Mouse (Mus musculus) cerebral cortex, adult 2 months (tissue): Measurements from ENCODE around the gene AI467606.

Experiments
- WGBS: fragments of 180-500 bp; shearing (Covaris S2); methylation state at CpG from one replicate; pipeline ENCODE4 v1.1.7; 2018; 5-methylcytosine and 5-hydroxymethylcytosine counted together

The AI467606 gene

GRCm38 (mm10) chr7:127091114-127091896 is at the start of gene AI467606:
Gene AI467606 (plus strand): TSS chr7:127091359.
- 73% methylated on average over 16 of the region's 16 CpGs for WGBS

- WGBS = under 1% methylated on average over 53 of the region's 53 CpGs
Observed at GRCm38 (mm10) chr7:127041851-127042672, 49.1 kb upstream of the AI467606 start, which contains the start of gene Kif22. Gene Kif22 (minus strand): TSS chr7:127042471.

- 44% methylated on average over 5 of the region's 5 CpGs for WGBS
Observed at GRCm38 (mm10) chr7:127055026-127055585, 36.1 kb upstream of the AI467606 start.

- 89% methylated on average over 6 of the region's 6 CpGs for WGBS
Observed at GRCm38 (mm10) chr7:127065538-127065937, 25.6 kb upstream of the AI467606 start.

- 60% methylated on average over 4 of the region's 4 CpGs for WGBS
Observed at GRCm38 (mm10) chr7:127066317-127066716, 24.8 kb upstream of the AI467606 start.

GRCm38 (mm10) chr7:127070871-127071413 is 20.2 kb upstream of the AI467606 start:
- 81% methylated on average over 4 of the region's 4 CpGs for WGBS

GRCm38 (mm10) chr7:127073221-127073620 is 17.9 kb upstream of the AI467606 start:
- 83% methylated on average over 4 of the region's 4 CpGs for WGBS

- 90% methylated on average over 5 of the region's 5 CpGs for WGBS
Observed at GRCm38 (mm10) chr7:127076188-127076587, 15.0 kb upstream of the AI467606 start.

- WGBS = 81% methylated on average over 3 of the region's 3 CpGs
Observed at GRCm38 (mm10) chr7:127077692-127078091, 13.5 kb upstream of the AI467606 start.

- 85% methylated on average over 3 of the region's 3 CpGs for WGBS
Observed at GRCm38 (mm10) chr7:127080045-127080444, 11.1 kb upstream of the AI467606 start.

GRCm38 (mm10) chr7:127082271-127082670 is 8.9 kb upstream of the AI467606 start:
- WGBS = 81% methylated on average over 8 of the region's 8 CpGs

GRCm38 (mm10) chr7:127082995-127083394 is 8.2 kb upstream of the AI467606 start:
- 77% methylated on average over 2 of the region's 2 CpGs for WGBS

GRCm38 (mm10) chr7:127083689-127084088 is 7.5 kb upstream of the AI467606 start:
- WGBS = 91% methylated on average over 4 of the region's 4 CpGs

GRCm38 (mm10) chr7:127084794-127085193 is 6.4 kb upstream of the AI467606 start:
- 89% methylated on average over 2 of the region's 2 CpGs for WGBS

GRCm38 (mm10) chr7:127085751-127086150 is 5.4 kb upstream of the AI467606 start:
- 93% methylated on average over 6 of the region's 6 CpGs for WGBS

GRCm38 (mm10) chr7:127087278-127088010 is 3.7 kb upstream of the AI467606 start, which contains the start of gene Zg16:
Gene Zg16 (minus strand): TSS chr7:127087328.
- 77% methylated on average over 6 of the region's 6 CpGs for WGBS

GRCm38 (mm10) chr7:127088083-127088482 is 3.1 kb upstream of the AI467606 start:
- 85% methylated on average over 3 of the region's 3 CpGs for WGBS

- 36% methylated on average over 27 of the region's 27 CpGs for WGBS
Observed at GRCm38 (mm10) chr7:127088901-127089845, 2.0 kb upstream of the AI467606 start.

GRCm38 (mm10) chr7:127090154-127091113 is 725 bp upstream of the AI467606 start:
- WGBS = 92% methylated on average over 20 of the region's 20 CpGs
